Mouse (Mus musculus): ENCODE measurements around the gene Usp46.

DNA sequence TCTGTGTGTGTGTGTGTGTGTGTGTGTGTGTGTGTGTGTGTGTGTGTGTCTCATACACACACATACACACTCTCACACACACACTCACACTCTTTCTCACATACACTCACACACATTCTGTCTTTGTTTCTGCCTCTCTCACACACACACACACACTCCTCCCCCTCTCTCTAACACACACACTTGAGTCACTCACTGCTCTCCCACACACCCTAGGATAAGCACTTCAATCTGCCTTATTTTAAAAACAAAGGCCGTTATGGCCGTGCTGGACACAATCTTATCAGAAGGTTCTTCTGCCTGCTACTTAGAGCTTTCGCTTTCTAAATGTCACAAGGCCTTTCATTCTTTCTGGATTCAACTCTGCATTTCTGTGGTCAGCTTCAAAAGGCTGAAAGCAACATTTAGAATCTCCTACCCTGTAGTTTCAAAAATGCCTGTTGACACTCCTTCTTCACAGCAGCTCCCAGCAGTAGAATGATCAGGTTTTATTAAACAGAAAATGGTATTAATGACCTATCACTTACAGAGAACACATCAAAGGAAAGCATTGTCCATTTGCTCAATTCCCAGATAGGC is 60.6 kb downstream of the Usp46 start:
- TF ChIP-seq EP300 (IDR thresholded peaks at IDR 0.05) (no peak), CTCF (IDR thresholded peaks at IDR 0.05) (no peak)
